Mouse (Mus musculus) hindbrain, embryonic 10.5 days (tissue): Measurements from ENCODE around the gene Cwc15. TPM values are rescaled to one million over a fixed set of nuclear protein-coding genes. Genes with fewer than 3 reads are reported as not detected.

ENCODE experiments used
- DNase-seq: peaks from one replicate; pipeline ENCODE4 v3.0.0-alpha.2; 2017; ENCODE audit warnings: low spot score
- H3K27ac ChIP-seq: fragments of 300-500 bp; sonication (generic); 2 replicates; pipeline ENCODE4 v1.5.1; 2016; ENCODE audit warnings: mild to moderate bottlenecking, moderate library complexity
- H3K27me3 ChIP-seq: fragments of 300-500 bp; sonication (generic); 2 replicates; pipeline ENCODE4 v1.6.1; 2016; ENCODE audit warnings: mild to moderate bottlenecking; ENCODE audit not compliant: poor library complexity, insufficient read depth, severe bottlenecking
- H3K36me3 ChIP-seq: fragments of 300-500 bp; sonication (generic); 2 replicates; pipeline ENCODE4 v1.6.1; 2016; ENCODE audit warnings: mild to moderate bottlenecking, moderate library complexity
- H3K4me1 ChIP-seq: fragments of 300-500 bp; sonication (generic); replicated peaks from 2 replicates; pipeline ENCODE4 v1.6.1; 2016; ENCODE audit warnings: mild to moderate bottlenecking
- H3K4me3 ChIP-seq: fragments of 300-500 bp; sonication (generic); 2 replicates; pipeline ENCODE4 v1.5.1; 2016; ENCODE audit warnings: mild to moderate bottlenecking, moderate library complexity
- H3K9me3 ChIP-seq: fragments of 300-500 bp; sonication (generic); 2 replicates; pipeline ENCODE4 v1.6.1; 2016; ENCODE audit warnings: mild to moderate bottlenecking, moderate library complexity
- WGBS: fragments of 180-500 bp; shearing (Covaris S2); methylation state at CpG from one replicate; pipeline ENCODE4 v1.1.7; 2016; 5-methylcytosine and 5-hydroxymethylcytosine counted together
- polyA plus RNA-seq: library from polyadenylated mRNA; unstranded; fragments of >200 nt; fragmentation: Nextera tagmentation; extraction: Ambion mirVana; gene quantifications from 2 replicates; pipeline ENCODE4 v1.2.1, GENCODE M21; 2016

Gene Cwc15
- polyA plus RNA-seq, 1 experiment from 2014 or later, result 193 TPM

DNA sequence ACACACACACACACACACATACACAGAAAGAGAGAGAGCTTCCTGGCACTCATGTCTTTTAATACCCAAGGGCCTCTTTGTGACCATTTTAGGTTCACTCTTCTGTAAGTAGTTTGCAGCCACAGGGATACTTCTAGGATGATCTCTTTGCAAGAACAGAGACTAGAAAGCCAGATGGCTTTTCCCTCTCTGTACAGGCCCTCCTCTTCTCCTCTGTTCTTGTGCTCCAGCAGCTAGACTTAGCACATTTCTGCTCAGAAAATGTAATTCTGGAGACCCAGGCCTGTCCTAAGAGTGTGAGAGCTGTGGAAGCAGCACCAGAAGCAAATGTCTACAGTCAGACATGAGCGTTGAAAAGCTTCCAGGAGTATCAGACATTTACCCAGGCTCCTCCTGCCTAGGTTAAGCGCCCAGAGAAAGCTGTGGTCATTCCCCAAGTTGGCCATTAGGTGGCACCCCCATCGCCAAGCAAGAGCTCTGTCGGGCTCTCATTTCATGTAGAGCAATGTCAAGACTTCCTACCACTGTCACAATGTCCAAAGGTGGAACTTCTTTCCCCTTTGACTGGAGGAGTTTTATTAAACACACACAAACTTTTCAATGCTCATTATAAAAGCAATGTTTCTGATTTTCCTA is 23.1 kb downstream of the Cwc15 start:
- H3K27me3 ChIP-seq, result no peaks in the 10 kb centered on the region
- H3K4me1 ChIP-seq, result 0 out of 2 replicates have a peak, but pooled peaks cover 3% of the 10 kb centered on the region
- no peak overlapping the region for H3K4me3 ChIP-seq
- WGBS, result 11% methylated on average over 4 of the region's 4 CpGs
- no peaks in the 10 kb centered on the region for H3K9me3 ChIP-seq
- no peaks in the 10 kb centered on the region for H3K36me3 ChIP-seq
- no peak overlapping the region for H3K27ac ChIP-seq
- peak; percentile 70 for DNase-seq

DNA sequence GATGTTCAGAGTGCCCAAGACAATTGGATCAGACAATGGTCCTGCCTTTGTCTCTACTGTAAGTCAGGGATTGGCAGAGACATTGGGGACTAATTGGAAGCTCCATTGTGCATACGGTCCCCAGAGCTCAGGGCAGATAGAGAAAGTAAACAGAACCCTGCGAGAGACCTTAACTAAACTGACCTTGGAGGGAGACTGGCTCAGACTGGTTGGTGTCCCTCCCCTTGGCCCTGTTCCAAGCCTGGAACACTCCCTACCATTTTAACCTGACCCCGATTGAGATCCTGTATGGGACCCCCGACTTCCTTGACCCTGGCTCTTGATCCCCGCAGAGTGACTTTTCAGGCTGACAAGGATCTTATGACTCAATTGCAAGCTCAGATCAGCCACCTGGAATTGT is 29.6 kb downstream of the Cwc15 start:
- peaks cover 18% of the 10 kb centered on the region for H3K4me1 ChIP-seq
- no peaks in the 10 kb centered on the region for H3K9me3 ChIP-seq
- no peaks in the 10 kb centered on the region for H3K36me3 ChIP-seq
- WGBS, result 77% methylated on average over 5 of the region's 5 CpGs
- no peaks in the 10 kb centered on the region for H3K27me3 ChIP-seq
- no peak overlapping the region for H3K27ac ChIP-seq
- no peak overlapping the region for H3K4me3 ChIP-seq
- DNase-seq, result no peak

DNA sequence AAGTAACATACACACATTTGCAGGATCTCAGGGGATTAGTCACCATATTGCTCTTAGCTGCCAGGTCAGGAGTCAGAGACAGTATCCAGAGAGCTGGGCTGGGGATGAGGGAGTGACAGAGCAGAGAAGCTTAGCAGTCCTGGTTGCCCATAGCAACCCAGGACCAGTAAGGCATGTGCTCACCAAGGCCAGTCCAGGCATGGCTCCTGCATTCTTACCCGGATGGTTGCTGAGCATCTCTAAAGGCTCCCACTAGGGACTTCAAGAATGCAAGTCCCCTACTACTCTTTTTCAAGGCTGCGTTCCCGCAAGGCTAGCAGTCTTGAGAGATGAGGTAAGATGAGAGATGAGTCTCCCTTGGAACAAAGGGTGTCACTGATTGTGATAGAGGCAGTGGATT is 31.9 kb downstream of the Cwc15 start:
- Histone ChIP-seq H3K27ac (0 out of 2 replicates have a peak overlapping the region, but pooled peaks have one; percentile 64), H3K4me3 (no peak overlapping the region), H3K4me1 (peaks cover 16% of the 10 kb centered on the region), H3K27me3 (no peaks in the 10 kb centered on the region), H3K36me3 (no peaks in the 10 kb centered on the region), H3K9me3 (no peaks in the 10 kb centered on the region)
- 38% methylated on average over 3 of the region's 3 CpGs for WGBS
- peak; percentile 52 for DNase-seq

DNA sequence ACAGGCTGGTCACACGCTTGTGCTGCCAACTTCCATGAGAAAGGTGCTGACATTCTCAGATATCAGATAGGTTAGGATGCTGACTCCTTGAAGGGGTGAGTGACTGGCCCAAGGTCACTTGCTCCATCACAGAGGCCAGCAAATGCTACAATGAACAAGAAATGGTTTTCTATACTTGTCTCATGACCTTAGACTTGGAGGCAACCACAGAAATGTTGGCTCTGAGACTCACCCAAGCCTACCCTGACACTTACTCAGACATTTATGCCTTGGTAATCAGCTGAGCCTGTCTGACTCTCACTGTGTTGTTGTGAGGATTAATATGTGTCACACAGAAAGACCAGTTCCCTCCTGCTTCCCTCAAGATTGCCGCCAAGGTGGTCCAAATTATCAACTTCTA is 33.2 kb downstream of the Cwc15 start:
- Histone ChIP-seq H3K9me3 (no peaks in the 10 kb centered on the region), H3K4me1 (peaks cover 16% of the 10 kb centered on the region), H3K36me3 (peaks cover 2% of the 10 kb centered on the region; the same call in 1 of the 2 replicates), H3K27ac (no peak overlapping the region), H3K4me3 (no peak overlapping the region), H3K27me3 (no peaks in the 10 kb centered on the region)
- DNase-seq, result no peak
- WGBS, result 93% methylated on average over 2 of the region's 2 CpGs

DNA sequence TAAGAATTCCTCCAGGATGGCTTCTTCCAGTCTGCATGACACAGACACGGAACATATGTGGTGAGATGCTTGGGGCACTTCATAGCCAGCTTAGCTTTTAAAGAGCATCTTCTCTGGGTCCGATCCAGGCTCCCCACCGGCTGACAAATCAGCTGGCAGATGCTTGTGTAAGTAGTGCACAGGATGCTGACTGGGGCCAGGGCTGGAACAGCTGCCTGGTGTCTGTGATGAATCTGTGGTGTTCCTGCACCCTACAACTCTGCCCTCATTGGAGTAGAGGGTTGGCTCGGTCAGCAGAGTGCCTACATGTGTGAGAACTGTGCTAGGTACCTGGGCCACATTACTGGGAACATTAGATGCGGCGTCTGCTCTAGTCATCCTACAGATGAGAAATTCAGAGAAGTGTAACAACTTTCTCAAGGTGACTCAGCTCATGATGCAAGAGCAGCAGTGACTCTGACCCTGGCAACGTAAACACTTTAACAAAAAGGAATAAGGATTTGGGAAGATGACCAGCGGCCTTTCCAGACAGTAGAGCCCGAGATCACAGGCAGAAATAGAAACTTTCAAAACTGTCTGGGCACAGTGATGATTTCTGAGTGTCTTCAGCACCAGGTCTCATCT is 34.5 kb downstream of the Cwc15 start:
- no peaks in the 10 kb centered on the region for H3K9me3 ChIP-seq
- H3K27me3 ChIP-seq, result no peaks in the 10 kb centered on the region
- peaks cover 13% of the 10 kb centered on the region for H3K36me3 ChIP-seq
- no peak overlapping the region for H3K4me3 ChIP-seq
- 89% methylated on average over 9 of the region's 9 CpGs for WGBS
- DNase-seq, result no peak
- no peak overlapping the region for H3K27ac ChIP-seq
- H3K4me1 ChIP-seq, result peaks cover 16% of the 10 kb centered on the region

DNA sequence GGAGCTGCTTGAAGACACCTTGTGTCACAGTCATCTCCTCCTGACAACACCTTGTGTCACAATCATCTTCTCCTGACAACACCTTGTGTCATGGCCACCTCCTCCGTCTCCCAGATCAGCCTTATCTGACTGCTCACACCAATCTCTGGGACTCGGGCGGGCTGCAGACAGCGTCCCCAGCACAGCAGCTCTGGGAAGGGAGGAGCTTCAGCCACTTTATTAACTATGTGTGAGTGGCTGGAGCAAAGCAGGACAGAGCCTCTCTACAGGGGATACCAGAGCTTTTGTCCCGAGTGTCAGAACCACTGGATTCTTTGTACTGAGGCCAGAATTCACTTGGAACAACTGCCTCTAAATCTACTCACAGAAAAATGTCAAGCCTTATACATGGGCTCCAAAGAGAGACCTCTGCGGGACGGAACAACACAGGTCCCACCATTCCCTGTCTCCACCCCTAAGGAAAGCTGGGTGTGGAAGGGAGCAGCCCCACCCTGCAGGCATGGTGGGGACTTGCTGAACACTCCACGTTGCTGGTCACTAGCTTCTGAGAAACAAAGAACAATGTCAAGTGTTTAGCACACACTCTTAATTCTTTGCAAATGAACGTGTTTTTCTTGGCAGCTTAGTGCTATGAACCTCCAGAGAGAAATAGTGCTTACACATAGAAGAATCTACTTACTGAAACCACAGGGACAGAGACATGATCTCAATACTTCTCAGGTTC is 43.8 kb downstream of the Cwc15 start:
- no peak for DNase-seq
- Histone ChIP-seq H3K4me3 (no peak overlapping the region), H3K27ac (0 out of 2 replicates have a peak overlapping the region, but pooled peaks have one; percentile 16), H3K36me3 (peaks cover 96% of the 10 kb centered on the region), H3K4me1 (peaks cover 10% of the 10 kb centered on the region; the same call in 1 of the 2 replicates), H3K27me3 (no peaks in the 10 kb centered on the region), H3K9me3 (no peaks in the 10 kb centered on the region)
- whole genome bisulfite sequencing, result 67% methylated on average over 9 of the region's 9 CpGs

DNA sequence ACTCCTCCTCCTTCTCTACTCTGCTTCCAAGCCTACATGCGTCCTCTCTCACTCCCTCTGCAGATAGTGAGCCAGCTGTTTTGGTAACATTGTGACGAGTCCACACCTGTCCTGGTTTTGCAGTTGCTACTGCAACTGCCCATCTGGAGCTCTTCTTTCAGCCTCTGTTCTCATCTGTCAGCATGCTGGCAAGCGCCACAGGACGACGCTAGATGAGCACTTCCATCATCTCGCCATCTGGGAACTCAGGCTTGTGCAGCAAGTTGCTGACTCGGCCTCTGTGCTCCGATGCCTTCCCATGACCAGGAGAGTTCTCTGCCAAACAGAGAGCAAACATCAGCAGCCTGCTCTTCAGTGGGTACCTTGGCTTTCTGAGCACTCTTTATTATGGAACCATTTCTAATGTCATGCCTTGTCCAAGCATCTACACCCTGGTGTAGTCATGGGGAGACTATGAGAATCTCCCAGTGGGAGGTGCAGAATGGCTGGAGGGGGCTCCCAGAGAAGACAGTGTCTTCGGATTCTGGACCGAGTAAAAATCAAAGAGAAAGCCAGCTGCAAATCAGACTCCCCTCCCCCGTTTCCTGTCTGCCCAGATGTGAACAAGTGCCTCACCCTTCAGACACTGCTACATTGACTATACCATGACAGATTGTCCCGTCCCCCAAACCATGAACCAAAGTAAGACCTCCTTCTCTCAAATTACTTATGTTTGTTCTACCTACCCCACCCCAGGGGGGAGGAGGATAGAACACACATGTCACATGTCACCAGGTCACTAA is 47.4 kb downstream of the Cwc15 start:
- no peak for DNase-seq
- no peak overlapping the region for H3K27ac ChIP-seq
- no peaks in the 10 kb centered on the region for H3K9me3 ChIP-seq
- WGBS, result 79% methylated on average over 12 of the region's 12 CpGs
- peaks cover 10% of the 10 kb centered on the region; the same call in 1 of the 2 replicates for H3K4me1 ChIP-seq
- no peak overlapping the region for H3K4me3 ChIP-seq
- peaks cover 99% of the 10 kb centered on the region for H3K36me3 ChIP-seq
- H3K27me3 ChIP-seq, result no peaks in the 10 kb centered on the region

DNA sequence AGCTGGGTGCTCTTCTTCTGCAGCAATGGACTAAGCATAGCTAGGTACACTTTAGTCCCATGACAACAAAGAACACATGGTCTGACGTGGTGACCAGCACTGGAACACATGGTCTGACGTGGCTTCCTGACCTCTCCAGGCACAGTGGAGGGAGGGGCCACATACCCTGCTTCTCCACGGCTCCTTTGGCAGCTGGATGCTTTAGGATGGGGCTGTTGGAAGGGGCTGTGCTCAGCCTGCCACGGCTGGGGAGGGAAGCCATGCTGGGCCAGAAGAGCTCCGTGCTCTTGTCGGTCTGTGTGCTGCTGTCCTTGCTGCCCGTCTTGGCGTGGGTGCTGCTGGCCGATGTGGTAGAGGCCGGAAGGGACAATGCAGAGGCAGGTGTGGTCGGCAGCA is 47.9 kb downstream of the Cwc15 start:
- peaks cover 99% of the 10 kb centered on the region for H3K36me3 ChIP-seq
- no peaks in the 10 kb centered on the region for H3K27me3 ChIP-seq
- H3K4me1 ChIP-seq, result peaks cover 10% of the 10 kb centered on the region; the same call in 1 of the 2 replicates
- no peak overlapping the region for H3K27ac ChIP-seq
- no peak for DNase-seq
- no peaks in the 10 kb centered on the region for H3K9me3 ChIP-seq
- H3K4me3 ChIP-seq, result no peak overlapping the region
- WGBS, result 78% methylated on average over 11 of the region's 11 CpGs

DNA sequence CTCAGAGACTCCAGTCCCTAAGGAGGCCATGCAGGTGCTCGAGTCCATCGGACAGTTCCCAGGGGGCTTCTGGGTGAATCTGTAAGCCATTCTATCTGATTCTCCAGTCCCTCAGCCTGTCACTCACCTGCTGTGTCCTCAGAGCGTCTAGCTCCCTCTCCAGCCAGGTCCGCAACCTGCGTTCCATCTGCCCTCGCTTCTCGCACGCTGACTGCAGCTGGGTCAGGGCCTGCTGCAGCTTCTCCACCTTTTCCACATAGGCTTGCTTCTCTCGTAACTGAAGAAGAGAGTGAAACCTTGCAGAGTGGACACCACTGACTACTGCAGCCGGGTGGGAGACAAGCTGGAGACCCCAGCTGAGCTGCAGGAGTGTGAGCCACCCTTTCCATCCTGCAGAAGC is 57.9 kb downstream of the Cwc15 start:
- Histone ChIP-seq H3K4me3 (no peak overlapping the region), H3K4me1 (peaks cover 7% of the 10 kb centered on the region; the same call in 1 of the 2 replicates), H3K27me3 (no peaks in the 10 kb centered on the region), H3K27ac (no peak overlapping the region), H3K9me3 (no peaks in the 10 kb centered on the region), H3K36me3 (peaks cover 96% of the 10 kb centered on the region)
- 92% methylated on average over 10 of the region's 10 CpGs for WGBS
- DNase-seq, result no peak

DNA sequence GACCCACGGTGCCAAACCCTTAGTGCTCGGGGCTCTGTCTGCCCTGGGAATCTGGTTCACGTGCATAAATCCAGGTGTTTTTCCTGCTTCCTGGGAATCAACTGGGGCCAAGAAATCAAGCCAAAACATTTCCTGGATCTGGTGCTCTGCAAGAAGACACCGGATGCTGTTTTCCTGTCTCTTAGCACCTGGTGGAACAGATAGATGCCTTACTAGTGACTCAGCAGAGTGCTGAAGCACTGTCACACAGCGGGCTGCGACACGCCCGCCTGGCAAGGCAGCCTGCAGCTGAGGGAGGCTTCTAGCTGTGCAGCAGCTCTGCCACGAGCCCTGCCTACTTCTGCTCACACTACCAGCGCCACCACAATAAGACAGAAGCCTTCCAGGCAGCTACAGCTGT is 59.0 kb downstream of the Cwc15 start:
- Histone ChIP-seq H3K4me1 (peaks cover 7% of the 10 kb centered on the region; the same call in 1 of the 2 replicates), H3K36me3 (peaks cover 96% of the 10 kb centered on the region), H3K27ac (no peak overlapping the region), H3K27me3 (no peaks in the 10 kb centered on the region), H3K9me3 (no peaks in the 10 kb centered on the region), H3K4me3 (no peak overlapping the region)
- DNase-seq, result no peak
- 80% methylated on average over 10 of the region's 10 CpGs for WGBS

DNA sequence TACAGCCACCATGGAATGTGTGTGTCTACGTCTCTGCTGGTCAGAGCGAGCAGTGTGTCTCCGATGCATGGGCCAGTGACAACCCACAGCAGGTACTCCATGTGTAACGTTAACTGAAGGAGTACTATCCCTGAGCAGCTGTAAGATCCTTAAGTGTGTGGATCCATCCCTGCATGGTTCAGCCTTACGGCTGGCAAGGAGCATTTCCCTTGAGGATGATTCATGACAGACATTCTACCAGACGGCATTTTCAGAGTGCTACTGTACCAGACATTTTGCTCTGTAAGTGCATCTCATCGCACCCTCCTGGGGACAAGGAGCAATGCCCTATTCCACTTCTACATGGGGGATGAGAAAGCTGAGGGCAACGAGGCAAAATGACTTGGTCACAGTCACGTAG is 59.6 kb downstream of the Cwc15 start:
- WGBS, result 89% methylated on average over 9 of the region's 9 CpGs
- H3K27ac ChIP-seq, result no peak overlapping the region
- peaks cover 7% of the 10 kb centered on the region; the same call in 1 of the 2 replicates for H3K4me1 ChIP-seq
- no peaks in the 10 kb centered on the region for H3K27me3 ChIP-seq
- peaks cover 96% of the 10 kb centered on the region for H3K36me3 ChIP-seq
- DNase-seq, result no peak
- H3K4me3 ChIP-seq, result no peak overlapping the region
- H3K9me3 ChIP-seq, result no peaks in the 10 kb centered on the region
